ENCODE assay signal across 10 mouse cellular contexts in the genomic region with DNA sequence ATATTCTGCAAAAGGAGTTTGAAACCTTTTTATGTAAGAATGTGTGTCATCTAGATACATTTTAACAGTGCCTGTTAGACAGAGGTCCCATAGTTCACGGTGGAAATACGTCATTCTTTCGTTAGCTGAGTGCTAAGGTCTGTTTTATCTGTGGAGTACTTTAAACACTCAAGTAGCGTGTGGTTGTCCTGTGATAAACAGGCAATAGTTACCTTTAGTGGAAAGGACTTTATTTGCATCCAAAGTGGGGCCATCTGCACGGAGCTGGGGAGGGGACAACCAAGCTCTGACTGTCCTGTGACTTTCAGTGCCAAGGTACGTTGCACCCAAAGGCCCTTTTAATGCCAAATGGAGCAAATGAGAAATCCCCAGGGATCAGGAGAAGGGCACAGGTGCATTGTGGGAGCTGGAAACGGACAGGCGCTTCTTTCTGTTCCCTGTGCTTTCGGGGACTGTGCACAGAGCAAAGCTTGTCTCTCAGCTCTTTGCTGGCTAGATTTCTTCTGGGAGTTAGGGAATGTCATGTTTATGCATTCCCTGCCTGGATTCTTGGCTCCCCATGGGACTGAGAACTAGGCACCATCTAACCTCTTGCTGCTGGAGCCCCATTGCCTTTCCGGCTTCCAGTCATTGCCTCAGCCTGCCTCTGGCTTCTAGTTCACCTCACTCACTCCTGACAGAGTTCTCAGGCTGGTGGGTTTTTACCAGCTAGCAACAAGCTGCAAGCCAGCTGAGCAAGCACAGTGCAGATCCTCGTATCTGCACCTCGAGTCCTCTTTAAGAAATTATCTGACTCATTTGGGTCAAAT. TPM values are rescaled to one million over a fixed set of nuclear protein-coding genes. Genes with fewer than 3 reads are reported as not detected.
DNase-seq lines count a peak whose midpoint lies in the region; ATAC-seq and TF ChIP-seq lines count a peak whose summit lies in the region.
"Had no signal": no experiment of that assay in that cellular context is flagged by ENCODE, and none has a peak within 500 bp of the region (broad histone marks: within the 10 kb centered on the region; RNA-seq: fewer than 3 reads in every experiment).

No protein-coding gene starts in this region.

- no peak for TF ChIP-seq CTCF in heart, postnatal 0 days (IDR thresholded peaks at IDR 0.05; ENCODE audit: low read depth)

- H3K36me3 ChIP-seq in liver, embryonic 13.5 days: 0 out of 2 replicates have a peak, but pooled peaks cover 6% of the 10 kb centered on the region
- H3K36me3 ChIP-seq in liver, embryonic 12.5 days: peaks cover 25% of the 10 kb centered on the region
- peaks cover 6% of the 10 kb centered on the region; the same call in 1 of the 2 replicates for H3K36me3 ChIP-seq in heart, postnatal 0 days (replicated peaks; ENCODE audit: control insufficient read depth, insufficient read depth, low read length)

- peak overlapping the region; percentile 41; the same call in 1 of the 2 replicates for H3K27ac ChIP-seq in liver, embryonic 13.5 days
- H3K27ac ChIP-seq in liver, embryonic 12.5 days: no peak overlapping the region
- H3K27ac ChIP-seq in heart, postnatal 0 days (ENCODE audit: low read depth): peak overlapping the region; percentile 64

- no peak overlapping the region for H3K4me3 ChIP-seq in liver, embryonic 13.5 days (replicated peaks)
- H3K4me3 ChIP-seq in liver, embryonic 12.5 days: no peak overlapping the region
- no peak overlapping the region for H3K4me3 ChIP-seq in heart, postnatal 0 days (ENCODE audit: low read depth, low read length)
- H3K4me3 ChIP-seq: embryonic facial prominence, embryonic 15.5 days; limb, embryonic 12.5 days had no signal

- H3K9ac ChIP-seq in liver, embryonic 13.5 days: no peak overlapping the region
- H3K9ac ChIP-seq in liver, embryonic 12.5 days: no peak overlapping the region
- H3K9ac ChIP-seq in heart, postnatal 0 days (replicated peaks; ENCODE audit: low read depth, low read length): no peak overlapping the region
- H3K9ac ChIP-seq: embryonic facial prominence, embryonic 15.5 days; limb, embryonic 12.5 days had no signal

- peaks cover 63% of the 10 kb centered on the region for H3K4me1 ChIP-seq in liver, embryonic 13.5 days (replicated peaks)
- H3K4me1 ChIP-seq in liver, embryonic 12.5 days: peaks cover 64% of the 10 kb centered on the region
- peaks cover 41% of the 10 kb centered on the region for H3K4me1 ChIP-seq in heart, postnatal 0 days (ENCODE audit: control insufficient read depth, insufficient read depth)

- H3K4me2 ChIP-seq in liver, embryonic 13.5 days: no peak overlapping the region
- no peak overlapping the region for H3K4me2 ChIP-seq in liver, embryonic 12.5 days
- H3K4me2 ChIP-seq in heart, postnatal 0 days (ENCODE audit: low read depth, low read length): peak overlapping the region; percentile 2; the same call in 1 of the 2 replicates
- H3K4me2 ChIP-seq: embryonic facial prominence, embryonic 15.5 days; limb, embryonic 12.5 days had no signal

- peak; percentile 21 for DNase-seq in adrenal gland, adult 2 months
- no peak for DNase-seq in adrenal gland, postnatal 4 days (ENCODE audit: low spot score in 2 of 2)
- DNase-seq in liver, embryonic 13.5 days: no peak
- peak; percentile 49 for DNase-seq in heart, postnatal 0 days (ENCODE audit: low spot score)
- no peak for DNase-seq in layer of hippocampus, adult 11-12 months (ENCODE audit: low spot score)
- no peak for DNase-seq in spleen, postnatal 4 days (ENCODE audit: low spot score in 2 of 2)

- 45% methylated on average over 12 of the region's 12 CpGs for WGBS in liver, embryonic 13.5 days (ENCODE audit: insufficient replicate concordance)
- 48% methylated on average over 12 of the region's 12 CpGs for WGBS in liver, embryonic 12.5 days (ENCODE audit: insufficient replicate concordance)
- 32% methylated on average over 12 of the region's 12 CpGs for WGBS in heart, postnatal 0 days

- H3K9me3 ChIP-seq in liver, embryonic 13.5 days (replicated peaks): no peaks in the 10 kb centered on the region
- no peaks in the 10 kb centered on the region for H3K9me3 ChIP-seq in liver, embryonic 12.5 days (replicated peaks)
- H3K9me3 ChIP-seq in heart, postnatal 0 days (replicated peaks; ENCODE audit: control insufficient read depth, low read length): no peaks in the 10 kb centered on the region
- H3K9me3 ChIP-seq: embryonic facial prominence, embryonic 15.5 days; limb, embryonic 12.5 days had no signal

- peak; percentile 30; the same call in 1 of the 2 replicates for ATAC-seq in liver, embryonic 13.5 days (ENCODE audit: low read depth)
- no peak for ATAC-seq in liver, embryonic 12.5 days
- peak; percentile 25 for ATAC-seq in heart, postnatal 0 days (ENCODE audit: insufficient read depth, low read depth)
- peak; percentile 26 for ATAC-seq in megakaryocyte progenitor cell, adult 5-6 weeks (replicated peaks; ENCODE audit: poor library complexity)

- no peak for TF ChIP-seq EP300 in heart, postnatal 0 days (IDR thresholded peaks at IDR 0.05; ENCODE audit: low read depth)

- no peaks in the 10 kb centered on the region for H3K27me3 ChIP-seq in liver, embryonic 13.5 days
- no peaks in the 10 kb centered on the region for H3K27me3 ChIP-seq in liver, embryonic 12.5 days (replicated peaks)
- no peaks in the 10 kb centered on the region for H3K27me3 ChIP-seq in heart, postnatal 0 days (ENCODE audit: control insufficient read depth, insufficient read depth, low read length)
- H3K27me3 ChIP-seq: embryonic facial prominence, embryonic 15.5 days; limb, embryonic 12.5 days had no signal

RNA-seq across cellular contexts. Expression of a gene that starts 56.1 kb away (rescaled TPM):
- 100 to 1,000 TPM; 220 to 233 TPM for total RNA-seq in adrenal gland, adult 2 months (2021)
- 169 and 270 TPM in 2 replicates for polyA plus RNA-seq in adrenal gland, adult 2 months (2012; rRNA removed)
- 100 to 1,000 TPM; 203 to 219 TPM for total RNA-seq in adrenal gland, postnatal 4 days (2021)
- 35.5 and 36.7 TPM in 2 replicates for polyA plus RNA-seq in liver, embryonic 13.5 days (2015; fragmentation: Nextera tagmentation; extraction: Ambion mirVana)
- 50.1 and 60.9 TPM in 2 replicates for polyA plus RNA-seq in liver, embryonic 12.5 days (2016; fragmentation: Nextera tagmentation; extraction: Ambion mirVana)
- total RNA-seq in heart, postnatal 0 days (2014; rRNA removed; ENCODE audit: low replicate concordance): 203 and 210 TPM in 2 replicates
- 87.2 and 87.5 TPM in 2 replicates for polyA plus RNA-seq in heart, postnatal 0 days (2015; fragmentation: Nextera tagmentation; extraction: Ambion mirVana)
- 184 and 191 TPM in 2 replicates for total RNA-seq in megakaryocyte progenitor cell, adult 5-6 weeks (2015)
- 159 and 163 TPM in 2 replicates for total RNA-seq in megakaryocyte progenitor cell, adult 5-6 weeks (2017)

RNA-seq across cellular contexts. Expression of a gene that starts 56.1 kb away (rescaled TPM):
- 1 to 10 TPM in 1 of 2 experiments, under 1 TPM in 1; 0.73 to 1.6 TPM for total RNA-seq in adrenal gland, adult 2 months (2021)
- not detected in 2 replicates for polyA plus RNA-seq in adrenal gland, adult 2 months (2012; rRNA removed)
- total RNA-seq in adrenal gland, postnatal 4 days (2021): 1 to 10 TPM; 1.6 to 2.0 TPM
- 1.7 and 2.1 TPM in 2 replicates for polyA plus RNA-seq in liver, embryonic 13.5 days (2015; fragmentation: Nextera tagmentation; extraction: Ambion mirVana)
- polyA plus RNA-seq in liver, embryonic 12.5 days (2016; fragmentation: Nextera tagmentation; extraction: Ambion mirVana): 1.2 and 1.3 TPM in 2 replicates
- total RNA-seq in heart, postnatal 0 days (2014; rRNA removed; ENCODE audit: low replicate concordance): not detected in 2 replicates
- polyA plus RNA-seq in heart, postnatal 0 days (2015; fragmentation: Nextera tagmentation; extraction: Ambion mirVana): 1.7 and 1.9 TPM in 2 replicates
- 0.77 and 0.90 TPM in 2 replicates for total RNA-seq in megakaryocyte progenitor cell, adult 5-6 weeks (2015)
- 3.0 and 4.3 TPM in 2 replicates for total RNA-seq in megakaryocyte progenitor cell, adult 5-6 weeks (2017)

RNA-seq across cellular contexts. Expression of a gene that starts 56.9 kb away (rescaled TPM):
- total RNA-seq in adrenal gland, adult 2 months (2021): 10 to 100 TPM; 41.3 to 51.4 TPM
- 8.4 and 9.4 TPM in 2 replicates for polyA plus RNA-seq in adrenal gland, adult 2 months (2012; rRNA removed)
- total RNA-seq in adrenal gland, postnatal 4 days (2021): 100 to 1,000 TPM; 114 to 144 TPM
- polyA plus RNA-seq in liver, embryonic 13.5 days (2015; fragmentation: Nextera tagmentation; extraction: Ambion mirVana): 28.7 and 36.1 TPM in 2 replicates
- 57.6 and 59.0 TPM in 2 replicates for polyA plus RNA-seq in liver, embryonic 12.5 days (2016; fragmentation: Nextera tagmentation; extraction: Ambion mirVana)
- 38.2 and 52.2 TPM in 2 replicates for total RNA-seq in heart, postnatal 0 days (2014; rRNA removed; ENCODE audit: low replicate concordance)
- polyA plus RNA-seq in heart, postnatal 0 days (2015; fragmentation: Nextera tagmentation; extraction: Ambion mirVana): 47.6 and 49.5 TPM in 2 replicates
- total RNA-seq in megakaryocyte progenitor cell, adult 5-6 weeks (2015): 63.7 and 70.3 TPM in 2 replicates
- 63.4 and 69.0 TPM in 2 replicates for total RNA-seq in megakaryocyte progenitor cell, adult 5-6 weeks (2017)

Comparison
In these comparisons a context has a peak if more than half of its experiments do, and no peak if none do; other contexts are left out.
1. DNase-seq: peak in adrenal gland, adult 2 months (single experiment) and heart, postnatal 0 days (single experiment); none in adrenal gland, postnatal 4 days (0 of 2), liver, embryonic 13.5 days (single experiment), layer of hippocampus, adult 11-12 months (single experiment) and spleen, postnatal 4 days (0 of 2).